Mouse (Mus musculus) midbrain, embryonic 16.5 days (tissue): ENCODE data around the gene Unc5a. TPM values are rescaled to one million over a fixed set of nuclear protein-coding genes. Genes with fewer than 3 reads are reported as not detected.

Experiments used
- ATAC-seq: fragments of 200-750 bp; cut with Nextera tagmentation; 2 replicates; pipeline ENCODE4 v1.8.0; 2017; ENCODE audit warnings: moderate TSS enrichment
- H3K27ac ChIP-seq: fragments of 300-500 bp; sonication (generic); 2 replicates; pipeline ENCODE4 v1.5.1; 2014; ENCODE audit warnings: mild to moderate bottlenecking, low read length, mixed read lengths
- H3K27me3 ChIP-seq: fragments of 300-500 bp; sonication (generic); 2 replicates; pipeline ENCODE4 v1.6.1; 2014; ENCODE audit warnings: low read depth, low read length, mixed read lengths; ENCODE audit not compliant: control insufficient read depth, insufficient read depth
- H3K36me3 ChIP-seq: fragments of 300-500 bp; sonication (generic); 2 replicates; pipeline ENCODE4 v1.6.1; 2014; ENCODE audit warnings: mild to moderate bottlenecking, low read length, moderate library complexity, mixed read lengths; ENCODE audit not compliant: control insufficient read depth, insufficient read depth
- H3K4me1 ChIP-seq: fragments of 300-500 bp; sonication (generic); 2 replicates; pipeline ENCODE4 v1.6.1; 2014; ENCODE audit warnings: mild to moderate bottlenecking, low read length, mixed read lengths; ENCODE audit not compliant: control insufficient read depth, insufficient read depth
- H3K4me2 ChIP-seq: fragments of 300-500 bp; sonication (generic); 2 replicates; pipeline ENCODE4 v1.6.1; 2014; ENCODE audit warnings: mild to moderate bottlenecking, low read length, mixed read lengths
- H3K4me3 ChIP-seq: fragments of 300-500 bp; sonication (generic); 2 replicates; pipeline ENCODE4 v1.5.1; 2014; ENCODE audit warnings: low read depth, mild to moderate bottlenecking, low read length, moderate library complexity, mixed read lengths
- H3K9ac ChIP-seq: fragments of 300-500 bp; sonication (generic); 2 replicates; pipeline ENCODE4 v1.6.1; 2014; ENCODE audit warnings: low read depth, low read length, mixed read lengths
- H3K9me3 ChIP-seq: fragments of 300-500 bp; sonication (generic); replicated peaks from 2 replicates; pipeline ENCODE4 v1.6.1; 2014; ENCODE audit warnings: mild to moderate bottlenecking, low read length, mixed read lengths; ENCODE audit not compliant: control insufficient read depth, poor library complexity, severe bottlenecking
- WGBS: fragments of 180-500 bp; shearing (Covaris S2); extraction: QIAGEN DNeasy Blood & Tissue Kit; methylation state at CpG from one replicate; pipeline ENCODE4 v1.1.7; 2014; 5-methylcytosine and 5-hydroxymethylcytosine counted together
- polyA plus RNA-seq: library from polyadenylated mRNA; unstranded; fragments of >200 nt; fragmentation: Nextera tagmentation; extraction: Ambion mirVana; gene quantifications from 2 replicates; pipeline ENCODE4 v1.2.1, GENCODE M21; 2015

Gene Unc5a
- polyA plus RNA-seq, 1 experiment from 2014 or later, result 14.1 TPM

DNA sequence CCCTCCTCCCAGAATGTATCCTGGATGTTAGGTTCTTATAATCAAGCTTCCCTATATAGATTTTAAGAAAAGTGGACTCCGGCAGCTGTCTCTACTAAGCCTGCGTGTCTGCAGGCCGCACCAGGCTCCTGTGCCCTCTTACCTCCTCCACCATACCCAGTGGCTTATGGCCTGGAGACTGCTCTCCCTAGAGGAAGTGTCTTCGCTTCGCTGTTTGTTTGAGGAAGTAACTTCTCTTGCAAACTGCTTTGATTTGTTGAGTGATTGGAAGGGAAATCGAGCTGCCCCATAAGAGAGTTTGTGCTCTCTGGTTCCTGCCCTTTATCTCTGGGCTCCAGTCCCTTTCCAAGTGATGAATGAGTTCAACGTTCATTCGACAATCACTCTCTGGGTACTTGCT is 33.8 kb downstream of the Unc5a start:
- no peak overlapping the region for H3K4me2 ChIP-seq
- no peak overlapping the region for H3K27ac ChIP-seq
- no peaks in the 10 kb centered on the region for H3K36me3 ChIP-seq
- no peak for ATAC-seq
- H3K9me3 ChIP-seq, result no peaks in the 10 kb centered on the region
- H3K27me3 ChIP-seq, result no peaks in the 10 kb centered on the region; the same call in 1 of the 2 replicates
- 84% methylated on average over 8 of the region's 8 CpGs for whole genome bisulfite sequencing
- no peak overlapping the region for H3K4me3 ChIP-seq
- H3K9ac ChIP-seq, result no peak overlapping the region
- H3K4me1 ChIP-seq, result peaks cover 31% of the 10 kb centered on the region

GRCm38 (mm10) chr13:54983614-54984013 is 34.4 kb downstream of the Unc5a start:
- peaks cover 28% of the 10 kb centered on the region for H3K4me1 ChIP-seq
- no peaks in the 10 kb centered on the region for H3K9me3 ChIP-seq
- 53% methylated on average over 2 of the region's 2 CpGs for WGBS
- H3K27me3 ChIP-seq, result no peaks in the 10 kb centered on the region; the same call in 1 of the 2 replicates
- H3K4me2 ChIP-seq, result no peak overlapping the region
- ATAC-seq, result no peak
- H3K4me3 ChIP-seq, result no peak overlapping the region
- no peak overlapping the region for H3K9ac ChIP-seq
- H3K27ac ChIP-seq, result no peak overlapping the region
- H3K36me3 ChIP-seq, result no peaks in the 10 kb centered on the region

GRCm38 (mm10) chr13:54987405-54987804 is 38.2 kb downstream of the Unc5a start:
- Histone ChIP-seq H3K4me1 (peaks cover 6% of the 10 kb centered on the region; the same call in 1 of the 2 replicates), H3K4me3 (no peak overlapping the region), H3K9ac (peak overlapping the region; percentile 52; the same call in 1 of the 2 replicates), H3K4me2 (no peak overlapping the region), H3K9me3 (no peaks in the 10 kb centered on the region), H3K27me3 (no peaks in the 10 kb centered on the region), H3K36me3 (0 out of 2 replicates have a peak, but pooled peaks cover 3% of the 10 kb centered on the region), H3K27ac (no peak overlapping the region)
- 53% methylated on average over 9 of the region's 9 CpGs for WGBS
- ATAC-seq, result no peak

DNA sequence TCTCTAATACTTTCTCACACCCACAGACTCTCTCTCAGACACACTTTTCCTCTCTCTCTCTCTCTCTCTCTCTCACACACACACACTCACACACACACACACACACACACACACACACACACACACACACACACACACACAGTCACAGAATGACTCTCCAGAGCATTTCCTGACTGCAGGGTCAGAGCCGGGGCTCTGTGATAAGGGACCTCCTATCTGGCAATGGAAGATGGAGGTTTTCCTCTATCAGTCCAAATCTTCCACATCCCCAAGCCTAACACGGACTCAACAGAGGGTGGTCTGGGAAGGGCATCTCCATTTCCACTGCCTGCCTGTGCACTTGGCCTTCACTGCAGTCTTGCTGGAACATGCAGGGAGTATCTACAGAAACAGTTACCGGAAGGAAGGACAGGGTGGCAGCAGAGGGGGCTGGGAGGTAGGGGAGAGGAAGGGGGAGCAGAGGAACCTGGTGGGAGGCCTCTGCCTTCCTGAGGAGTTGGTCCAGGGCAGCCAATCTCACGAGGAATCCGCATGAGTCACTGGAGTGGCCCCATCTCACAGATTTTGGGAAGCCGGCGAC is 39.1 kb downstream of the Unc5a start:
- H3K27ac ChIP-seq, result no peak overlapping the region
- WGBS, result 59% methylated on average over 7 of the region's 7 CpGs
- H3K9me3 ChIP-seq, result no peaks in the 10 kb centered on the region
- H3K9ac ChIP-seq, result no peak overlapping the region
- H3K4me2 ChIP-seq, result no peak overlapping the region
- H3K4me3 ChIP-seq, result no peak overlapping the region
- 0 out of 2 replicates have a peak, but pooled peaks cover 5% of the 10 kb centered on the region for H3K4me1 ChIP-seq
- no peaks in the 10 kb centered on the region for H3K27me3 ChIP-seq
- 0 out of 2 replicates have a peak, but pooled peaks cover 3% of the 10 kb centered on the region for H3K36me3 ChIP-seq
- no peak for ATAC-seq

GRCm38 (mm10) chr13:54992215-54992614 is 43.0 kb downstream of the Unc5a start:
- H3K4me1 ChIP-seq, result peaks cover 13% of the 10 kb centered on the region
- peaks cover 10% of the 10 kb centered on the region; the same call in 1 of the 2 replicates for H3K36me3 ChIP-seq
- 71% methylated on average over 7 of the region's 7 CpGs for WGBS
- H3K9ac ChIP-seq, result no peak overlapping the region
- no peak overlapping the region for H3K4me2 ChIP-seq
- no peak overlapping the region for H3K4me3 ChIP-seq
- H3K27me3 ChIP-seq, result no peaks in the 10 kb centered on the region
- no peaks in the 10 kb centered on the region for H3K9me3 ChIP-seq
- no peak for ATAC-seq
- H3K27ac ChIP-seq, result no peak overlapping the region

- 13% methylated on average over 4 of the region's 4 CpGs for WGBS
- Histone ChIP-seq H3K9ac (no peak overlapping the region), H3K4me3 (no peak overlapping the region), H3K36me3 (peaks cover 20% of the 10 kb centered on the region; the same call in 1 of the 2 replicates), H3K9me3 (no peaks in the 10 kb centered on the region), H3K4me1 (peaks cover 10% of the 10 kb centered on the region), H3K27me3 (no peaks in the 10 kb centered on the region), H3K27ac (peak overlapping the region; percentile 5; the same call in 1 of the 2 replicates), H3K4me2 (no peak overlapping the region)
- no peak; the same call in 1 of the 2 replicates for ATAC-seq
Observed at GRCm38 (mm10) chr13:54994576-54994975, 45.4 kb downstream of the Unc5a start.

- WGBS, result 50% methylated on average over 6 of the region's 6 CpGs
- ATAC-seq, result no peak
- no peak overlapping the region for H3K4me3 ChIP-seq
Observed at GRCm38 (mm10) chr13:54995161-54995560, 46.0 kb downstream of the Unc5a start.

GRCm38 (mm10) chr13:54997568-54997967 is 48.4 kb downstream of the Unc5a start:
- H3K36me3 ChIP-seq, result peaks cover 24% of the 10 kb centered on the region
- H3K27me3 ChIP-seq, result no peaks in the 10 kb centered on the region
- 81% methylated on average over 8 of the region's 8 CpGs for WGBS
- no peak overlapping the region for H3K9ac ChIP-seq
- ATAC-seq, result no peak
- no peak overlapping the region for H3K4me3 ChIP-seq
- no peak overlapping the region for H3K4me2 ChIP-seq
- H3K4me1 ChIP-seq, result peaks cover 10% of the 10 kb centered on the region
- no peak overlapping the region for H3K27ac ChIP-seq
- no peaks in the 10 kb centered on the region for H3K9me3 ChIP-seq

More at GRCm38 (mm10) chr13:54995161-54995560, 46.0 kb downstream of the Unc5a start:
- Histone ChIP-seq H3K4me2 (no peak overlapping the region), H3K4me1 (peaks cover 10% of the 10 kb centered on the region), H3K27ac (no peak overlapping the region), H3K9me3 (no peaks in the 10 kb centered on the region), H3K36me3 (peaks cover 22% of the 10 kb centered on the region; the same call in 1 of the 2 replicates), H3K9ac (no peak overlapping the region), H3K27me3 (no peaks in the 10 kb centered on the region)

GRCm38 (mm10) chr13:55000433-55000832 is 51.2 kb downstream of the Unc5a start:
- 85% methylated on average over 10 of the region's 10 CpGs for WGBS
- H3K4me2 ChIP-seq, result no peak overlapping the region
- no peak overlapping the region for H3K27ac ChIP-seq
- no peaks in the 10 kb centered on the region for H3K27me3 ChIP-seq
- no peak for ATAC-seq
- peaks cover 29% of the 10 kb centered on the region for H3K36me3 ChIP-seq
- H3K4me3 ChIP-seq, result no peak overlapping the region
- no peak overlapping the region for H3K9ac ChIP-seq
- no peaks in the 10 kb centered on the region for H3K9me3 ChIP-seq
- no peaks in the 10 kb centered on the region; the same call in 1 of the 2 replicates for H3K4me1 ChIP-seq
